Mouse (Mus musculus): ENCODE results near the gene Pamr1. TPM values are rescaled to one million over a fixed set of nuclear protein-coding genes. Genes with fewer than 3 reads are reported as not detected.
A peak's percentile ranks its signal among the peaks of the same experiment; 100 is the strongest.

Pamr1 gene
- polyA plus RNA-seq, 1 experiment from 2014 or later = 44.2 TPM

DNA sequence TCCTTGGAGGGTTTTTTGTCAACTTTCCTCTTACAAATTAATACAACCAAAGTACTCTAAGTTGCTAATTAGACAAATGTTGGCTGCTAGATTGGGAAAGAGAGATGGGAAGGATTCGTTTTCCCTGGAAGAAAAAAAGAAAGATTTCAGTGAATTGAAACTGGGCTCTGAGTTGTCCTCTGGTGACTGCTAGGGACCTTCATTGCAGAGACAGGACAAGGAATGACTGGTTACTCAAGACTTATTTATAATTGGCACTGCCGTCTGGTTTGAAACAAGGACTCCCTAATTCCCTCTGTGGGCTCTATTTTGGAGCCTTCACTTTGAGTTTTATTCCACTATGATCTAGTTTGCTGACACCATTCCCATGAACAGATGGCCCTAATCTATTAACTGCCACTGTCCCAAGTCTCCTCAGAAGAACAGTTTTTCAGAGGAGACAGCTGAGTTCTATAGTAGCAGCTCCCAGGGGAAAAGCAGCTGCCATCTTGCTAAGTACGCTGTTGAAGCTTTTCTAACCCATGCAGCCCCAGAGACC, 85.8 kb downstream of the Pamr1 start:
- no peak for TF ChIP-seq CTCF (IDR thresholded peaks at IDR 0.05)
- no peak for TF ChIP-seq EP300 (IDR thresholded peaks at IDR 0.05)
- no peak overlapping the region for H3K4me3 ChIP-seq (ENCODE audit: low read depth, low read length)
- H3K9ac ChIP-seq (replicated peaks; ENCODE audit: low read depth) = no peak overlapping the region
- H3K9me3 ChIP-seq (ENCODE audit: low read length) = no peaks in the 10 kb centered on the region
- H3K4me2 ChIP-seq (replicated peaks; ENCODE audit: low read depth, low read length) = no peak overlapping the region
- DNase-seq (ENCODE audit: low spot score) (peak; percentile 17), ATAC-seq (0 out of 2 replicates have a peak, but pooled peaks have one; percentile 17)
- no peak overlapping the region for H3K27ac ChIP-seq (ENCODE audit: low read length)
- no peaks in the 10 kb centered on the region for H3K4me1 ChIP-seq (ENCODE audit: insufficient read depth, low read depth, low read length)
- H3K36me3 ChIP-seq (ENCODE audit: insufficient read depth, low read length) = no peaks in the 10 kb centered on the region
- 63% methylated on average over 3 of the region's 3 CpGs for WGBS
- H3K27me3 ChIP-seq (replicated peaks; ENCODE audit: insufficient read depth, low read length) = no peaks in the 10 kb centered on the region

DNA sequence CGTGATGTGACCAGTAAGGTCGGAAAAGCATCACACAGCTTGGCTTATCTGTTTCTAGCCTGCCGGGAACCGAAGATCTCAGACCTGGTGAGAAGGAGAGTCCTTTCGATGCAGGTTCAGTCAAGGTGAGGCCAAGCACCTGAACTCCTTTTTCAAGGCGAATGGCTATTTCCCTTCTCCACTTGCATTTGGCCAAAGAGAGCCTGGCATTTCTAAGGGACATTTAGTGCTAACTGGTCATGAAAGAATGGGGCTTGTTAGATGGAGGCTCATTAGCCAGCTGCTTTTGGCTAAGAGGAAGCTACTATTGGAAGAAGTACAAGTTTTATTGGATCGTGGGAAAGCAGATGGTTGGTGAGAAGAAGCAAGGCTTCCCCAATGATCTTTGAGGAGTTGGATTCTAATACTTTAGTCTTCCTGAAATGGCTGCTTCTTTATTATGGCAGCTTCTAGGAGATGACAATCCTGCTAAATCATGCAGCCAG, 86.3 kb downstream of the Pamr1 start:
- Histone ChIP-seq H3K9ac (replicated peaks; ENCODE audit: low read depth) (no peak overlapping the region), H3K27me3 (replicated peaks; ENCODE audit: insufficient read depth, low read length) (no peaks in the 10 kb centered on the region), H3K4me3 (ENCODE audit: low read depth, low read length) (no peak overlapping the region), H3K36me3 (ENCODE audit: insufficient read depth, low read length) (no peaks in the 10 kb centered on the region), H3K4me2 (replicated peaks; ENCODE audit: low read depth, low read length) (no peak overlapping the region), H3K9me3 (ENCODE audit: low read length) (no peaks in the 10 kb centered on the region), H3K27ac (ENCODE audit: low read length) (no peak overlapping the region), H3K4me1 (ENCODE audit: insufficient read depth, low read depth, low read length) (no peaks in the 10 kb centered on the region)
- 87% methylated on average over 7 of the region's 7 CpGs for WGBS
- ATAC-seq (no peak), DNase-seq (ENCODE audit: low spot score) (no peak)
- TF ChIP-seq CTCF (IDR thresholded peaks at IDR 0.05) (no peak), EP300 (IDR thresholded peaks at IDR 0.05) (no peak)

DNA sequence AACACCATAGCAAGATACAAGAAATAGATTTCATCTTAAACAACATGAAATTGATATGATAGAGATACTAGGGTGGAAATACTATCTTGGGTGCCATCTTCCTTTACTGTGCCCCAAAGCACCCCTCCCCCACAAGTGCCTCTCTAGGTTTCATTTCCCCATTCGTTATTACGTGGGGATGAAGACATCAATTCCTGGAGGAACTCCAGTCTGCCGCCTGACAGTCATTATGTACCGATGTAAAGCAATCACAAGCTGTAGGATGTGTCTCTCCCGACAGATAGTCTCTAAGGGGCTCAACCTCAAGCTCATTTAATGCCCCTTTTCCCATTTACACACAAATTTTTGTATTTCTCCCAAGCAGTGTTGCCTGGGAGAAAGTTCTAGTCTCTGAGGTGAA, 88.3 kb downstream of the Pamr1 start:
- H3K27me3 ChIP-seq (replicated peaks; ENCODE audit: insufficient read depth, low read length) = no peaks in the 10 kb centered on the region
- H3K4me1 ChIP-seq (ENCODE audit: insufficient read depth, low read depth, low read length) = no peaks in the 10 kb centered on the region
- H3K4me2 ChIP-seq (replicated peaks; ENCODE audit: low read depth, low read length) = no peak overlapping the region
- TF ChIP-seq CTCF (IDR thresholded peaks at IDR 0.05) = no peak
- TF ChIP-seq EP300 (IDR thresholded peaks at IDR 0.05) = no peak
- no peaks in the 10 kb centered on the region for H3K9me3 ChIP-seq (ENCODE audit: low read length)
- 61% methylated on average over 5 of the region's 5 CpGs for WGBS
- ATAC-seq (no peak), DNase-seq (ENCODE audit: low spot score) (peak; percentile 14)
- H3K36me3 ChIP-seq (ENCODE audit: insufficient read depth, low read length) = no peaks in the 10 kb centered on the region
- H3K9ac ChIP-seq (replicated peaks; ENCODE audit: low read depth) = no peak overlapping the region
- no peak overlapping the region for H3K4me3 ChIP-seq (ENCODE audit: low read depth, low read length)
- no peak overlapping the region for H3K27ac ChIP-seq (ENCODE audit: low read length)

DNA sequence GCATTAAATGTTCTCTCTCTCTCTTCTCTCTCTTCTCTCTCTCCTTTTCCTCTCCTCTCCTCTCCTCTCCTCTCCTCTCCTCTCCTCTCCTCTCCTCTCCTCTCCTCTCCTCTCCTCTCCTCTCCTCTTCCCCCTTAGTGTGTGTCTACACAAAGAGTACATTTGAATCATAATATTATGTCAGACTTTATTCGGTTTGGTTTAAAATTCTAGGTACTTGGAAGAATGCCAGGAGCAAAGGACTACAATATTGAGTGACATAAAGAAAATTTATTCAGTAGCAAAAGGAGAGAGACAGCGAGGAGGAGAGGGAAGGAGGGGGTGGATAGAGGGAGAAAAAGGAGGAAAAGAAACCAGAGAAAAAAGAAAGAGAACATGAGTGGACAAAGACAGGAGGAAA, 88.9 kb downstream of the Pamr1 start:
- Histone ChIP-seq H3K9me3 (ENCODE audit: low read length) (no peaks in the 10 kb centered on the region), H3K27ac (ENCODE audit: low read length) (no peak overlapping the region), H3K4me2 (replicated peaks; ENCODE audit: low read depth, low read length) (no peak overlapping the region), H3K36me3 (ENCODE audit: insufficient read depth, low read length) (no peaks in the 10 kb centered on the region), H3K4me3 (ENCODE audit: low read depth, low read length) (no peak overlapping the region), H3K27me3 (replicated peaks; ENCODE audit: insufficient read depth, low read length) (no peaks in the 10 kb centered on the region), H3K9ac (replicated peaks; ENCODE audit: low read depth) (no peak overlapping the region), H3K4me1 (ENCODE audit: insufficient read depth, low read depth, low read length) (no peaks in the 10 kb centered on the region)
- no peak for ATAC-seq
- 21% methylated on average over 2 of the region's 2 CpGs for WGBS
- TF ChIP-seq CTCF (IDR thresholded peaks at IDR 0.05) (no peak), EP300 (IDR thresholded peaks at IDR 0.05) (no peak)
- no peak for DNase-seq (ENCODE audit: low spot score)

DNA sequence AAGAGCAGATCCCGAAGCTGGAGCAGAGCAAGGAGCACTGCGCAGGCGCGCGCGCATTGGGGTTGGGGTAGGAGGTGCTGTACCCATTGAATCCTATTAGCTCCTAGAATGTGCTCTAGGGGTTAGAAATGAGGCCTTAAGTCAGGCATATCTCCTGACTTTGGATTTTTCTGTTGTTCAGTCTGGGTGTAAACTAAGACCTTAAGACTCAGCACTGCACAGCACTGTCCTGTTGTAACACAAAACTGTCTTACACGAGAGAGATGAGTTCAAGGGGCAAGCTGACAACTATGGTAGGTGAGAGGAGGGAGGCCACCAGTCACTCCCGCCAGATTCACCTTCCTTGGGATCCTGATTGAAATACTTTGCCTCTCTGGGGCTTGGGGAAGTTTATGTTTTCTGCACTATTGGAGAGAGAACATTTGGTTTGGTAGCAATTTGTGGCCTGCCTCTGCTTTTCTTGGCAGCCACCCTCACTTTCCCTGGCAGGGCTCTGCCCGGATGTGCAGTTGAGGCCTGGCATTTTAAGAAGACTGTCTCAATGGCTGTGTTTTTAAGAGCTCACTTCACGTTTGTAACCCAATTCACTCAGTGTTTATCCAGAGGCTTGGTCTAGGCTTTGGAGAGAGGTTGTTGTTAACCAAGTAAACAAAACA, 99.2 kb downstream of the Pamr1 start:
- Histone ChIP-seq H3K9ac (replicated peaks; ENCODE audit: low read depth) (no peak overlapping the region), H3K4me2 (replicated peaks; ENCODE audit: low read depth, low read length) (no peak overlapping the region), H3K4me3 (ENCODE audit: low read depth, low read length) (no peak overlapping the region), H3K27ac (ENCODE audit: low read length) (no peak overlapping the region), H3K27me3 (replicated peaks; ENCODE audit: insufficient read depth, low read length) (no peaks in the 10 kb centered on the region), H3K9me3 (ENCODE audit: low read length) (no peaks in the 10 kb centered on the region), H3K36me3 (ENCODE audit: insufficient read depth, low read length) (no peaks in the 10 kb centered on the region), H3K4me1 (ENCODE audit: insufficient read depth, low read depth, low read length) (no peaks in the 10 kb centered on the region)
- 74% methylated on average over 10 of the region's 10 CpGs for WGBS
- DNase-seq (ENCODE audit: low spot score) (no peak), ATAC-seq (no peak)
- TF ChIP-seq CTCF (IDR thresholded peaks at IDR 0.05) (no peak), EP300 (IDR thresholded peaks at IDR 0.05) (no peak)

DNA sequence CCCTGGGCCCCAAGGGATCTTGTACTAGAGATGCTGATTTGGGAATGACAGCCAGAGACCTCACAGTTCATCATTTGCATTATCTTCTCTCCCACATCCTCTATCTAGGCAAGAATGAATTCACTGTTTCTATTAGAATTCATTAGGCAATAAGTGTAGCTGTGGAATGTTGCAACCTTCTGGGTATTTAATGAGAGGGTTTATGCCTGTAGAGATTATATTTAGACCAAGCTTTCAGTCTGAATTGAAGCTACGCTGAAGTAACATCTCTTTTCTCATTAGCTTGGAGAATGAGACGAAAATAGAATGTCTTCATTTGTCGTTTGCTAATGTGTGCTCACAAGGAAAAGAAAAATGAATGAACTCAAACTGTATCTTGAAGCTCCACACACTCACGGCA, 100.5 kb downstream of the Pamr1 start:
- Histone ChIP-seq H3K4me2 (replicated peaks; ENCODE audit: low read depth, low read length) (no peak overlapping the region), H3K4me1 (ENCODE audit: insufficient read depth, low read depth, low read length) (no peaks in the 10 kb centered on the region), H3K9me3 (ENCODE audit: low read length) (no peaks in the 10 kb centered on the region), H3K9ac (replicated peaks; ENCODE audit: low read depth) (no peak overlapping the region), H3K27me3 (replicated peaks; ENCODE audit: insufficient read depth, low read length) (no peaks in the 10 kb centered on the region), H3K4me3 (ENCODE audit: low read depth, low read length) (no peak overlapping the region), H3K27ac (ENCODE audit: low read length) (no peak overlapping the region), H3K36me3 (ENCODE audit: insufficient read depth, low read length) (no peaks in the 10 kb centered on the region)
- ATAC-seq (no peak), DNase-seq (ENCODE audit: low spot score) (no peak)
- 61% methylated on average over 4 of the region's 4 CpGs for WGBS
- no peak for TF ChIP-seq EP300 (IDR thresholded peaks at IDR 0.05)
- no peak for TF ChIP-seq CTCF (IDR thresholded peaks at IDR 0.05)
